Mouse (Mus musculus) layer of hippocampus, postnatal 36 days (tissue): ENCODE results near the gene Myrfl. TPM values are rescaled to one million over a fixed set of nuclear protein-coding genes. Genes with fewer than 3 reads are reported as not detected.

Experiments
- DNase-seq, 2 experiments: peaks; one replicate each; pipeline ENCODE4 v3.0.0; 2022
- total RNA-seq, 2 experiments: library from RNA; stranded (reverse); gene quantifications; 2 replicates each; pipeline ENCODE4 v1.2.3; 2021

Gene Myrfl
- total RNA-seq, 2 experiments from 2014 or later: 0.27 to 0.30 TPM

- DNase-seq: no peak
These were observed 145.8 kb downstream of the Myrfl start for GRCm38 (mm10) chr10:116750895-116751294.

GRCm38 (mm10) chr10:116750062-116750461, 146.7 kb downstream of the Myrfl start:
- no peak for DNase-seq

DNA sequence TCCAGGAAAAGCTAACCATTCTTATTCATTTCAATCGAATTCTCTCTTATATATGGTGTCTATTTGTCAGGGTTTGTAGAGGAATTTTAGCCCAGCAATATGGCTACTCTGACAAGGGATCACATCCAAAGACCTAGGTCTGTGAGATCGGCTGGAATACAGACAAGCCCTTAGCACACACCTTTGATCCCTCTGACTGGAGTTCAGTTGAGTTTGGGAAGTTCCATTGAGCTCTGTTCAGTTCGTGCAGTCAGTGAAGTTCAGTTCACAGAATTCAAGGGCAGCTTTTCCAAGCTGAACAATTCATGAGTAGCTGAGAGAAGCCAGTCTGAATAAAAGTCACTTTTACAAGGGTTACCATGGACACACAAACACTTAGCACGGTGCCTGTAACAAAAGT, 148.0 kb downstream of the Myrfl start:
- DNase-seq: no peak

- DNase-seq: no peak
These were observed 150.3 kb downstream of the Myrfl start for GRCm38 (mm10) chr10:116746281-116747011.

DNA sequence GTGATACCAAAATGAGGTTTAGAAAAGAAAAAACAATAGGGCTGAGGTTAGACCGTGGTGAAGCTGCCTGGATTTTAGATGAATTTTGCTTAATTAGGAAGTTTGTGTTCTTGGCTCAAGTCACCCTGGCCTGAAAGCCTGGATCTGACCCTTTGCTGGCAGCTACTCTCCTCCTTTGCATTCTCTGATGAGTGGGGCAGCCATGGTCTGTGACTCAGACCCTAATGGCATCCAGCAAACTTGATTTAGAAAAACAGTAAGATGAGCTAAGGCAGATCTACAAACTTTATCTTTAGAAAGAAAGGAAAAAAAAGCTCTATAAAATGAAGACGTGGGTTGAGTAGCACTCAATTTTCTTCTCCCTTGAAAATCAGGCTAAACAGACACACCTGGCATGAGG, 154.0 kb downstream of the Myrfl start:
- DNase-seq: no peak

GRCm38 (mm10) chr10:116742189-116742588, 154.5 kb downstream of the Myrfl start:
- DNase-seq: no peak

- no peak for DNase-seq
These were observed 155.4 kb downstream of the Myrfl start for GRCm38 (mm10) chr10:116741343-116741742.

GRCm38 (mm10) chr10:116740073-116740472, 156.6 kb downstream of the Myrfl start:
- no peak for DNase-seq

- DNase-seq: no peak
These were observed 158.2 kb downstream of the Myrfl start for GRCm38 (mm10) chr10:116738533-116738932.

DNA sequence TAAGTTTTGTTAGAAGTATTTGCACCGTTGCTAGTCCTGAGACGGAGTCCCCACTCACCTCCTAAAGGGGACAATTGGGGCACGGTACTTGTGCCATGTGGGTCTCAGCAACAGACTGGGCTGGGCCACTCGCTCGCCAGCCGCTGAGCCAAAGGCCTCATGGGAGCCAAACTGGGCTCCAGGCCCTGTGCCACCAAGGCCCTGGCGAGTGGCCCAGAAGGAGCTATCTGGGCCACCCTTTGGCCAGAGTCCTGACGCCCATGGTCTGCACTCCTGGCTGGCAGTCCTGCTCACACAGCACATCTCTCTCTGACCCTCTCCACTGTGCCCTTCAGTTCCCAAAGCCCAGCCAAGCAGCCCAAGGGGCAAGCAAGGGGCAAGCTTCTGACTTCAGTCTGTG, 161.1 kb downstream of the Myrfl start:
- peak; percentile 27 to 48 for DNase-seq

GRCm38 (mm10) chr10:116733651-116734050, 163.1 kb downstream of the Myrfl start:
- no peak for DNase-seq

DNA sequence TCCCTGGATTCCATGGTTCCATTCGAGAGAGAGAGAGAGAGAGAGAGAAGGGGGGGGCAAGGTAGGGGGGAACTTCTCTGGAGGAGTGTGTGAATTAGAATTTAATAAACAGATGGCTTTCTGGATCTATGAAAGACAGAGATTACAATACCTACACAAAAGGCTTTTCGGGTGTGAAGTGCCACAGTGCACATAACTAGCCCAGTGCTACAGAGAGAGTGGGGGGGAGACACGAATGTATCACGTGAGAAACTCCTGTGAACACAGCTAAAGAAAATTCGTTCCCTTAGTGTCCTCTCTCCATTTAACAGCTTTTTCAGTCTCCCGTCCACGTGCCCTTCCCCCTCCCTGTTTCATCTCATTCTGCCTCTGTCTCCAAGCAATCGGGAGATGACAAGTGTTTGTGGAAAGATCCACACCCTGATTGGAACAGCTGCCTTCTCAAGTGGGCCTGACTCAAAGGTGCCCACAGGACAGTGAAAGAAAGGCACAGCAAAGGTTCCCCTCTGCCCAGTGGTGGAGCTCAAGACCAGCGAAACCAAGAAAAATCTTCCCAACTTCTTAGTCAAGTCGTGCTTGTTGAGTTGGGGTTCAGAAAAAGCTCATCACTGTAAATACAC, 166.6 kb downstream of the Myrfl start:
- DNase-seq: no peak

- no peak for DNase-seq
These were observed 167.9 kb downstream of the Myrfl start for GRCm38 (mm10) chr10:116728860-116729259.

DNA sequence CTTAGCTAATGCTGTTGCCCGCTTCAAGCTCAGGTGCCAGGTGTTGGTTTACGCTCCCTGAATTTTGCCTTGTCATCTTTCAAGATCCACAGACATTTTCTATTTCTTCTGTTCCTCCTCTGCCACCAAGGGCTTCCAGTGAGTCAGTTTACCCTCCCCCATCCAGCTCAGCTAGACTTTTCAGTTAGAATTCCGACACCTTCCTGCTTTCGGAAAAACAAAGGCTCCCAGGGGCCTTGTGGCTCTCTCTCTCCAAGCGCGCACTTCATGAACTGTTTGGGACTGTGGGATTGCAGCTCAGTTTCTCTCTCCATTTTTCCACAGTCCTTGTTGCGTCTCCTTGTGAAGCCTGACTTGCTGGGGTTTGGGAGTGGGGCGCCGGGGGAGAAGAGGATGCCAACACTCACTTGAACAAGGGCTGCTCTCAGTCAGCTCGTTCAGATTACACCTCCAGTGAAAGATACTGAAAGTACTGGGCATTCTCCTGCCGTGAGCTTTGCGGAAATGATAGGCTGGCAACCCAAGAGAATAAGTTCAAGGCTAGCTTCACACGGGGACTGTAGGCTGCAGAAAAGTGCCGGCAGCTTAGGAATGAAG, 168.9 kb downstream of the Myrfl start:
- DNase-seq: no peak

Other genes with a start within 250 kb of the Myrfl start
- 10 to 100 TPM; 64.9 to 67.7 TPM for gene Rab3ip, start 53.9 kb upstream of the Myrfl start, total RNA-seq
- not detected for gene Gm10271, start 75.7 kb upstream of the Myrfl start, total RNA-seq
- 1 to 10 TPM; 2.1 to 2.2 TPM for gene Best3, start 89.4 kb upstream of the Myrfl start, total RNA-seq
- gene Lrrc10, start 148.4 kb upstream of the Myrfl start, total RNA-seq: under 1 TPM in 1 of 2 experiments, not detected in 1; 0.25 TPM
- 100 to 1,000 TPM; 184 to 188 TPM for gene Cct2, start 166.9 kb upstream of the Myrfl start, total RNA-seq